Mouse (Mus musculus): ENCODE results near the gene Lpin1.

The Lpin1 gene

DNA sequence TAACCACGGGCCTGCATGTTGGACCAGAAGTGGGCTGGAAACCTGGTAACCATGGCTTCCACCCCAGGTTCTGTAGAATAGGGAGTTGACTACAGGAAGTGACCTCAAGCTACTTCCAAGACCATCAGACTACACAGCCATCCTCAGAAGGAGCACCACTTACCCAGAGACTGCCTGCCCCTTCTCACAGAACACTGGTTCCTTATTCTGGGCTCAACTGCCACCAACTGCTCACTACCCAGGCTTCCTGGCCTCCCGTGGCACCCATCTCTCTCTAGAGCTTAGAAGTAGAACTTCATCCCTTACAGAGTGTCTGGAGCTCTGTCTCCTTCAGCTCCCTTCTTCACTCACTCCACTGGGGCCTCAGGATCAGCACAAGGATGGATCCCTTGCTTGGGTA lies at the start of gene Lpin1:
Gene Lpin1, minus strand, starts transcription at position 31 of the 400 bp plus-strand sequence.
- no peak for DNase-seq

DNA sequence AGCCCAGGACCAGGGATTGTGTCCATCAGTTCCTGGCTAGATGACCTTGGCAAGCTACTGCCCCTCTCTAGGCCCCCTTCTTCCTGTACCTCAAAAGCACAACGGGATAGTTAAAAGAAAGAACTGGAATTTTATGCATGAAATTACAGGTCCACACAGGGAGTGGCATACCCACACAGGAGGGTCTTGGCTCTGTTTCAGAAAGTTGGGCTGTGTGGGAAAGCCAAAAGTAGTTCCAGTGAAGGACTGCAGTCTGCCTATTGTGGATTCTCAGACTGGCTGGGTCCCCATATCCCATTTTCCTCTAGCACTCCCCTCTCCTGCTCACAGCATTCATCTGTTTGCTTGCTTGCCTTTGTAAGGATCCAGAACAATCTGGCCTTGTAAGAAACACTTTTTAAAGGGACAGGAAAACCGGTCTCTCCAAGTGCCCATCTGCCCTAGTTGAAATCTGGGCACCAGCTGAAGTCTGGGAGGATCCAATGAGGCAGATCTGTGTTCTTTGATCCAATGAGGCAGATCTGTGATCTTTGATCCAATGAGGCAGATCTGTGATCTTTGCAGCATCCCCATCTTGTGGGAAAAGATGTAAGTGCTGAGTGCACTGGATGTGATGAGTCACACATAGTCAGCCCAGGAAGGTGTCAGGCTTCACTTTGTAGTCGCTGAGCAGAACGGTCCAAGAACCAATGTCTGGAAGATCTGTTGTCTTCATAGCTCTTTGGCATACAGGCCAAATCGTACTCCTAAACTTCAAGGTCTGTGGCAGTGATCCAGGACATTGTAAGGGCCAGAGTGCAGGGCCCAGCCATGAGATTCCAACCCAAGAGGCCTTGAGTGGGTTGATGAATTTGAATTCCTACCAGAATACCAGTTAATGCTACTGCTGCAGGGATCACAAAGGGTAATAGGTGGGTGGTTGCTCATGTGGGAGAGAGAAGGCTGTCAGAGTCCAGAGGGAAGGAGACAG lies 46.4 kb upstream of the Lpin1 start:
- no peak for DNase-seq

DNA sequence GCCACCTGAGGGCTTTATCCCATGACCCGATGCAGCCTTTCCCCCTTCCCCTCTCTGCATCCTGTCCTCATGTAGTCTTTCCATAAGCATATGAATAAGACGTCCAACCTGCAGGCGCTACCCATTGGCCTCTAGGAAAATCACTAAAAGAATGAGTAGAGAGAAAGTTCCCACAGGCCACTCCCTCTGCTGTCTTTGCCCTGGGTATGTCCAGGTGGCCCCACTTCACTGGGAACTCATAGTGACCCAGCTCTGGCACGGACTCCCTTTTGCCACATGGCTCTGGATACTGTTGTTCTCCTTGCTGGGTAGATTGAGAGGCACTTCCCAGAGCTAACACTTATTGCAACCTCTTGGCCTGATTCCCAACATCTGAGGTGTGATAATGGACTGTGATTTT lies 44.8 kb upstream of the Lpin1 start:
- DNase-seq, result no peak

DNA sequence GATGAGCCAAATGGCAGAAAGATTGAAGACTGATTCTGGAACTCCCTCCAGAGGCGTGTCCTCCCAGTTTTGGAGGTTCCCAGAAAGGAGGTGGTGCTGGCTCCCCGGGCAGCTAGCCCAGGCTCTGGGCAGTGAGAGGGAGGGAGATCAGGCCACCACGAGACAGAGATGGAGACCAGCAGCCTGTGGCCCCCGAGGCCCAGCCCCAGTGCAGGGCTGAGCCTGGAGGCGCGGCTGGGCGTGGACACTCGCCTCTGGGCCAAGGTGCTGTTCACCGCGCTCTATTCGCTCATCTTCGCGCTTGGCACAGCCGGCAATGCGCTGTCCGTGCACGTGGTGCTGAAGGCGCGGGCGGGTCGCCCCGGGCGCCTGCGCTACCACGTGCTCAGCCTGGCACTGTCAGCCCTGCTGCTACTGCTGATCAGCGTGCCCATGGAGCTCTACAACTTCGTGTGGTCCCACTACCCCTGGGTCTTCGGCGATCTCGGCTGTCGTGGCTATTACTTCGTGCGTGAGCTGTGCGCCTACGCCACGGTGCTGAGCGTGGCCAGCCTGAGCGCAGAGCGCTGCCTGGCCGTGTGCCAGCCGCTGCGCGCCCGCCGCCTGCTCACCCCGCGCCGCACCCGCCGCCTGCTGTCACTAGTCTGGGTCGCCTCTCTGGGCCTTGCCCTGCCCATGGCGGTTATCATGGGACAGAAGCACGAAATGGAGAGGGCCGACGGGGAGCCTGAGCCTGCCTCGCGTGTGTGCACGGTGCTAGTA lies 42.7 kb upstream of the Lpin1 start, which contains the start of gene Ntsr2:
Gene Ntsr2, plus strand, starts transcription at position 51 of the 762 bp plus-strand sequence.
- peak; percentile 80 for DNase-seq

DNA sequence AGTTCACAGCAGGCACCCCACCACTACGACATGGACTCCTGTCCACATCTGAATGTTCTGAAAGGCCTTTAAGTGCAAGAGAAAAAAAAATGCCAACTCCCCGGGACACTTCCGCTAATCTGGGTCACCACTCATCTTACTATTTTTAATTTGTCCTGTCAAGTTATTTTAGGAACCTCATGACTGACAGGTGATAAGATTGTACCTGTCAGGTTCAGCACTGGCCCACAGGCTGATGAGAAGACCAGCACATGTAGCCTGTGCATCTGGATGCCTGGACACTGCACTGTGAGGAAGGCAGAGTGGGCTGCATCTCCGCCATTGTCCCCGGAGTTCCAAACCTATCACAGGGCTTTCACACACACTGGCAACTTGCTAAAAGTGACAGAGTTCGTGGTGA lies 39.1 kb upstream of the Lpin1 start:
- no peak for DNase-seq

DNA sequence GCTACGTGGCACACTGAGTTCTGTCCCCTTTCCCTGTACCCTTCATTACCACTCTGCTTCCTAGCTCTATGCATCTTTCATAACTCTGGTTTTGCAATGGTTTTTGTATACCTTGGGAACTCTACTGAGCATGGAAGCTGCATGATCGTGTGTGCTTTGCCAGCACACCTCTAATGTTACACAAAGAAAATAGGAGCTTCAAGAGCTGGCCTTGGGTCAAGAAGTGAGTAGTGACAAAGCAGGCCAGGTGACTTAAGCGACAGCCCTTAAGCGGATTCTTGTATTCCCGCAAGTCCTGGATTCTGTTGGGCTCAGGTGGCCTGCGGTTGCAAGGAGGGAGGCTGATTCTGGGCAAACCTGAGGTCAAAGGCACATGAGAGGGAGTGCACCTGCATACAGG lies 37.5 kb upstream of the Lpin1 start:
- DNase-seq, result no peak

DNA sequence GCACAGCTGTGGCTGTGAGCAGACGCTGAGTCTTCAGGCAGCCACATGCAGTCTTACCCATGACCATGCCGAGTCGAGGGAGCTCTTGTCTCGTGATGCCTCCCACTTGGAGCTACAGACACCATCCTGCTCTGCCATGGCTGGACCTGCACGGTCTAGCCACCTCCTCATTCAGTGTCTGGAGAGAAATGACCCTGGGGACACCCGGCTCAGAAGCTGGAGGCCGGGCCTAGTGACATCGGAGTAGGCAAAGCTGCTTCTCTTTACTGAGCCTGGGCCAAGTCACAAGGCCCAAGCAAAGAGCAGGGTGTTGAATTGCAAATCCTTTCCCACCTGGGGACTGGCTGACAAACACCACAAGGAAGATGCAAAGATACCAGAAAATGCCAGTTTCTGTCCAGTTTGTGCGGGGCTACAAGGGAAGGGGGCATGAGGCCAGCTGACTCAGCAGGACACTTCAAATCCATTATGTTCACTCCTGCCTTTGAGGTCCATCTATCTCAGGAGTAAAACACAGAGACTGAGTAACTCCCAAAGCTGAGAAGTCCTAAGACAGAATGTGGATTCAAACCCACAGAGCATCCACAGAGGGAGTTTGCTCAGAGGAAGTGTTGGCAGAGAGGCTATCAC lies 36.1 kb upstream of the Lpin1 start:
- no peak for DNase-seq

DNA sequence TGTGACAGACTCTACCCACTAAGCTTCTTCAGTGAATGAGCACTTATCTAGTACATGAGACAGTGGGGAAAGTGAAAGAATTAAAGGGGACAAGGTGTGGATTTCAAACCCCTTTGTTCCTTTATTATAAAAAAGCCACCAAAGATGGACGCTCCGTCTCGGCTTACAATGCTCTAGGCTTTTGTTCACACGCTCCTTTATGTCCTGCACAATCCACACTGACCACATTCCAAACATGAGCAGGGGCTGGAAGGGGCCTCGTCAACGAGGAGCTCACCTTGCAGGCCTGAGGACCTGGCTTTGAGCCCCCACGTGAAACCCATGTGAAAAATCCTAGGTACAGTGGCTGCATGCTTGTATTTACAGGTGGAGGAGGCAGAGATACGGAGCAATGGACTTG lies 33.9 kb upstream of the Lpin1 start:
- DNase-seq, result no peak

DNA sequence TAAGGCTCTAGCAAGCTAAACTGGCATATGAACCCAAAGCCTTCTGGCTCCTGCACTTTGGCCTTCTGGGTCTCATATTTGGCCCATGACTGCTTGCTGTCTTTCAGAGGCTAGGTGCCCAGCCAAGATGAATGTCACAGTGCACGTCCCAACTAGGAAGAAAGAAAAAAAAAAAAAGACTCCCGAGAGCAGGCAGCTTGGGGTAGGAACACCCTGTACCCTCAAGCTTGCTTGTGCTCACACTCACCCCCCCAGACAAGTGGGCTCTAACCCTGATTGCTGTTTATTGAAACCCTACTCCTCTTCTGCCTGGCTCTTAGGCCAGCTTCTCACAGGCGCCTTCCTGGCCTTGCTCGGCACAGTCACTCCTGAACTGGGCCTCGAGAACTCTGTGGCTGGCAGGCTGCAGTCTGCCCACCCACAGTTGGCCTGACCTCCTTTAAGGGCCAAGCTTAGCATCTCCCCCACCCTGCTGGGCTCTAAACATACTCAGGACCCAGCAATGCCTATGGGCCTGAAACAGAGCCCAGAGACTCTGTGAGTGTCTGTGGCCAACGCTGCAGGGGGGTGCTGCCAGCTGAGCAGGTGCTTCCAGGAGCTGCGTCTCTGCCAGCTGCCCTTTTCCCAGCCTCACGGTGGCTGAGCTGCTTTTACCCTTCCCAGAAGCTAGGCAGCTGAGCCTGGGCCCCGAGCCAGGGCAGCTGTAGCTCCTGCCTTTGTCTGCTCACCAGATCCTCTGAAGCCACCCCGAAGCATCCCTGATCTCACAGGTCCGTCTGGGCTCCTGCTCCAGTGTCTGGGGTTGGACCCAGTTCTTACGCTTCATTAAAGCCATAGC lies 33.0 kb upstream of the Lpin1 start:
- DNase-seq, result no peak

DNA sequence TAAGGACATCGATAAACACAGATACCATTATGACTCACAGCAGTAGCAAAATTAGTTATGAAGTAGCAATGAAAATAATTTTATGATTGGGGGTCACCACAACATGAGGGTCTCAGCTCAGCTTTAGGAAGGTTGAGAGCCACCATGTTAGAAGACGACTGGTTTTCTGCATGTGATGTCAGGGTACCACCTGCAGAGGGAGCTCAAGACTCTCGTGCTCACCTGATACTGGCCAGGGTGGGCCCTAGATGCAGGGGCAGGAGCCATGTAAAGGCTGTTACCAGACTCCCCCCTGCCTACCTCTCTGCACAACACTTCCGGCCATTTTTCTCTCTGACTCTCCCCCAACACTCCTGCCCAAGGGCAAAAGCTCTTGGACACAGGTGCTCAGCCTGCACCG lies 31.2 kb upstream of the Lpin1 start:
- DNase-seq, result no peak

DNA sequence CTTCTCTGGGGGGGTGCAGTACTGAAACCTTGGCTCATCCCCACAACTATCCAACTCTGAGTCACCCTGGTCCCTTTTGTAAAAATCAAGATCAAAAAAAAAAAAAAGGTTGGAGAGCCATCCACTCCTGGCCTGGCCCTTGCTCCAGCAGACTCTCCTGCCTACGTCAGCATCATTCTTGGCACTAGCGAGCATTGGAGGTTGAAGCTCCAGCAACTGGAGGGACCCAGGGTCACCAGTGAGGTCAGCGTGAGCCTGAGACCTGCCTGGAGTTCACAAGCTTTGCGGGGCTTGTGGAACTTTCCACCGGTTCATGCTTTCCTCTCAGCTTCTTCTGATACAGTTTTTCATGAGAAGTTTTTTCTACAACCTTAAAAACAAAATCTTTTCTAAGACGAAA lies 29.3 kb upstream of the Lpin1 start:
- DNase-seq, result no peak

DNA sequence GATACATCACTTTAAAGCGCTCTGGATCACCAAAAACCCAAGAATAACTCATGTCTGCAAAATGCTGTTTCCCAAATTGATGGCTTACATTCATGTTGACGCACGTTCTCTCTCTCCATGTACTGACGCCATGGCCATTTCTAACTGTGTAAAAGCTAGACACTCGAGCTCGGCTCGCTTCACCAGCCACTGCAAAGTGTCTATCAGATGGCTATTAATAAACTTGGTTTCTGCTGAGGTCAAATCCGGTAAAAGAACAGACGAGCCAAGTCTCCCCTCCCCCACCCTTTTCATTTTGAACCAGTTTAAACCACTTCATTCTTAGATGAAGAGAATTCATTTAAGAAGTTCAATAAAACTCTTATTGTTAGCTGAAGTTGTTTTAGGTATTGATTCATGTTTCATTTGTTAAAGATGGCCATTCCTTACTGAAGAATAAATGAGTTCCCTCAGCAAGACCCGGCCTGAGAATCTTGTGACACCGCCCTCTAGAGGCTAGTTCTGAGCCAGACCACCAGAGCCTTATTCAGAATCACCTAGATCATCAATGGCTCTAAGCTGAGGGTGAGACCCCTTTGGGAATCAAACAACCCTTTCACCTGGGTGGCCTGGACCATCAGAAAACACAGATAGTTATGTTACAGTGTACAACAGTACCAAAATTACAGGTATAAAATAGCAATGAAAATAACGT lies 28.5 kb upstream of the Lpin1 start:
- DNase-seq, result no peak

DNA sequence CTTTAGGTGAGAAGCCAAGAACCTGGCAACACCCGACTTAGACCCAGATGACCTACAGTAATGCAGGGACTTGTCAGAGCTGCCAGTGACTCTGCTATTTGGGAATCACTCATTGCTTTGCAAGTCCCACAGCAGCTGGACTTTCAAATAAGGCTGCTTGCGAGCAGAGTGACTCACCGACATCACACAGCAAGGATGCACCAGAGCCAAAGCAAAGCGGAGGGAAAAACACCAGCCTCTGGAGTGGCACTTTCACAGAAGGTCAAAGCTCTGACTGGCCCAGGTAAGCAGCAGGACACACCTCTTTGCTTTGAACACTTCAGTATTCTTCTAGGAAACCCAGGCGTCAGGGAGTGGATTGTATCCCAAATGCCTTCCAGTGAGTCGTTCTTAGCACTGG lies 25.1 kb upstream of the Lpin1 start:
- no peak for DNase-seq

DNA sequence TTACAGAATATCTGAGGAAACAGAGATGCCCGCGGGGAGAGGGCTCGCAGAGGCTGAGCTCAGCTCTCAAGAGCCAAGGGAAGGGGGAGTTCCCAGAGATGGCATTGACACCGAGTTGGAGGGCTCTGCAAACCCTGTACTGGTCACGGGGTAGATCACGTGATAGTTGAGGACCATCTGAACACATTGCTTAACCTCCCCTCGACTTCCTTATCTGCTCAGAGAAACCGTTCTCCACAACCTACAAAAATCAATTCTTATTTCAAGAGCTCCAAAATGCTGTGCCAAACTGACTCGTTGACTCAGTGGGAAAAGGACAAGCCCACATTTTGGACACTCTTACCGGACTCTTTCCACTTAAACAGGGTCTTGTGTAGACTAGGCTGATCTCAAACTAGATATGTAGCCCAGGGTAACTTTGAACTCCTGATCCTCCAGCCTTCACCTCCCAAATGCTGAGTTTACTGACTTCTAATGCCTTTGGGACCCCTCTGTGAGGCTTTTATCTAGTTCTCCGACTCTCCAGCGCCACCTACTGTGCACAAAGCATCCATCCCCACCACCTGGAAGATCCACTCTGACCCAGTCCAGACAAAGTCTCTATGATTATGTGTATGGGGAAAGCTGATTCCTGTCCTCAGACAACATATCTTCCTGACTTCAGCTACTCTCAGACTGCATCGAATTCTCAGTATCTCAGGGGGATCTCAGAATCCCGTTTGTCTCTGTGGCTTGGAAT lies 23.5 kb upstream of the Lpin1 start:
- peak; percentile 83 for DNase-seq

DNA sequence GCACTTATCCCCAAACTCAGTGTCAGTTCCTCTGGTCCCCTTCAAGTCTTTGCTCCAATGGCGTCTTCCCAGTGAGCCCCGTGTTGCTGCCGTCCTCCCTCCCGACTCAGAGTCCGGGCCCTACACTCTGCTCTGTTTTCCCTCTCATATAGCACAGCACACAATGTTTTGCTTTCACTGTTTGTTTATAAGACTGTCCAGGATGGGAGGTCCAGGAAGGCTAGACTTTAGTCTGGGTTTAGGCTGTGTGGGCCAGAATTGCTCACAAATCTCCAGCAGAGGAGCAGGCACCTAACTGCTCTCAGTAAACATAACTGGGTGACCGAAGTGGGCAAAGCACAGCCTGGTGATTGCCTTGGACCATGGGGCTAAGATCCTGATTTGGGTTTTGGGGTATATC lies 22.5 kb upstream of the Lpin1 start:
- no peak for DNase-seq

DNA sequence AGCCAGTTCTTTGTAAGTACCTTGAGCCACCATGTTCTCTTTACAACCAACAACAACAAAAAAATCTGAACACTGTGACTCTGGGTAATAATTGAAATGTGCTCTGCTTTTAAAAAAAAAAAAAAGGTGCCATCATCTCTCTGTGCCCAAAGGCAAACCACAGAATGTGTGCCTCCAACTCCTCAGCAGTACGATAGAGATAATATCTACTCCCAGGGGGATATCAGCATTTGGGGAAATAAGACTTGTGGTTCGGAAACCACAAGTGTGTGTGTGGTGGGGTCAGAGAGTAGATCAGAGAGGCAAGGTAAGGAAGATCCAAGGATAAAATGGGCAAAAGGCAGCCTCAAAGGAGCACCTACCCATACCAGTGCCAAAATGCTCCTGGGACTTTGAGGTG lies 20.7 kb upstream of the Lpin1 start:
- no peak for DNase-seq

DNA sequence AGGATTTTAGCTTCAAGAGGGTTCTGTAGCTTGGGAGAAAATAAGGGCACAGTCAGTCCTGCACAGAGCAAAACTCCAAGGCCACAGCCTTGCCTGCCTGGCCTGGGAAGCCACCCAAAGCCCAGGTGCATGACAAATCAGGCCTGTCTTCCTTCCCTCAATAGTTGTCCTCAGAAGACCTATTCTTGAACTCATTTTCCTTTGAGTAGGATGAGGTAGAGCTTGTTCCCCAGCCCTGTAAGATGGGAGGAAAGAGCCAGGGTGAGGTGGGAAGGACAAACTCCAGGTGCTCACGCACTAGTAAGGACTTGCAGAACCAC lies 20.1 kb upstream of the Lpin1 start:
- DNase-seq, result no peak

DNA sequence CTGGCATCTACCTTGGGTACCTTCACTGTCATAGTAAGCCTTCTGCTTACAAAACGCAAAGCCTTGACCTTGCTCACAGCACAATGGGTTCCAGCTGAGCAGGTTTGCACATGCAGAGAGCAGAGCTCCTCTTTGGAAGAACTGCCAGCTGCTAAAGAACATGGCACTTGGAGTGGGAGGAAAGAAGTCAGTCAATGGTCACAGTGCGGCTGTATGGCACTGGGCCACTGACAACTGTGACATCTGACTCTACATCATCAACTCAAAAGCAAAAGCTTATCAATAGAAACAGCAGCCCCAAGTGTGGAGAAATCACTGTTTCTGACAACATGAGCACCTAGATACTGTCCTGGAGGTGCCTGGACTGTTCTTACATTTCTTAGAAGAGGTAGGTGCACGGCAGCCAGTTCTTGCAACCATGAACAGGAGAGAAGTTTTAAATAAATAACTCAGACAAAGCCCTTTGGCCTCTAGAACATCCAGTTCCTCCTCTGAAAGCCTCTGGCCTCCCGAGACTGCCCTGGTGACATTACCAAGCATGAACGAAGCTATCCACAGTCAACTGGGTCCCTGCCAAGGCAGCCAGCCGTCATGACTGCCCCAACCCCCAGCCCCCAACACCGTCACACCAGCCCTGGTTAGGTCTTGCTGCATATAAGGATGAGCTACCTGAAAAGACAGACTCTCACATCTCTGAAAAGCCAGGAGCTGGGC lies 19.5 kb upstream of the Lpin1 start:
- peak; percentile 36 for DNase-seq

DNA sequence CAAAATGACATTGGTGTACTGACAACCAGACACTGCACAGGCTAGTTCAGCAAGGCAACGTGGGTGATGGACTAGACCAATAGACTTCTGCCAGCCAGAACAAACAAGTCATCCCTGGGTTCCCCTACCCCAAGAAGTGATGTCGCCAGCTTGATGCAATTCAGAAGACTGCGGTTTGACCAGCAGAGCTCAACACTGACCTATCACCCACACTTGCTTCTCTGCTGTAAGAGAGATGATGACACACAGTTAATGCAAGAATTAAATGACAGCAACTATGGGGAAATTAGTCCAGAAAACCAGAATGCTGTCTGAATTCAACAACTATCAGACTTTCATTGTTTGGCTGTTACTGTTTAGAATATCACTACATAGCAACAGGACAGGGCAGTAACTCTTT lies 9.5 kb upstream of the Lpin1 start:
- no peak for DNase-seq

DNA sequence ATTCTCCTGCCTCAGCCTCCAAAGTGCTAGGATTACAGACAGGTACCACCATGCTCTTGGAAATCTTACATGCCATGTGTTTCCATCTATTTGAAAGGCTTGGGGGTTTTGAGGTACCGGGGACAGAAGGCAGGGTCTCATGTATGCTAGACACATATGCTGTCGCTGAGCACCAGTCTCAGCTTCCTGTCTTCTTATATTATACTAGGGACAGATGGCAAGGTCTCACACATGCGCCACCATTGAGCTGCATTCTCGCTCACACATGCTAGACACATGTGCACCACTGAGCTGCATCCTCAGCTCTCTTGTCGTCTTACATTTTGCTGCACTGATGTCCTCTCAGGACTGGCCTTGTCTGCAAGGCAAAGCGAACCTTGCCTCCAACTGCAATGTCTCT lies 8.7 kb upstream of the Lpin1 start:
- no peak for DNase-seq

Measured in lung, postnatal 14 days (tissue).